Mouse (Mus musculus) kidney, postnatal 36 days (tissue): ENCODE data around the gene Spdye4c.

Experiments used
- DNase-seq, 2 experiments: peaks; one replicate each; pipeline ENCODE4 v3.0.0; 2021 to 2022; ENCODE audit warnings: mixed read lengths in 2 of 2

Spdye4c gene

GRCm38 (mm10) chr2:128590909-128591308 lies at the start of gene Spdye4c:
TSS of gene Spdye4c (plus strand) at chr2:128591209.
- DNase-seq: no peak

- DNase-seq: no peak
Observed at GRCm38 (mm10) chr2:128543495-128543894, 47.5 kb upstream of the Spdye4c start.

GRCm38 (mm10) chr2:128544421-128545137 lies 46.4 kb upstream of the Spdye4c start:
- peak; percentile 17 to 55 for DNase-seq

- DNase-seq: no peak
Observed at GRCm38 (mm10) chr2:128545447-128545846, 45.6 kb upstream of the Spdye4c start.

- DNase-seq: no peak
Observed at GRCm38 (mm10) chr2:128547079-128547478, 43.9 kb upstream of the Spdye4c start.

- peak in 1 of 2 experiments; percentile 16 for DNase-seq
Observed at GRCm38 (mm10) chr2:128548262-128548661, 42.7 kb upstream of the Spdye4c start.

GRCm38 (mm10) chr2:128549561-128549960 lies 41.4 kb upstream of the Spdye4c start:
- DNase-seq: no peak

GRCm38 (mm10) chr2:128549963-128550362 lies 41.0 kb upstream of the Spdye4c start:
- no peak for DNase-seq

- no peak for DNase-seq
Observed at GRCm38 (mm10) chr2:128552080-128552791, 38.8 kb upstream of the Spdye4c start.

- DNase-seq: no peak
Observed at GRCm38 (mm10) chr2:128552798-128553720, 38.0 kb upstream of the Spdye4c start.

- DNase-seq: no peak
Observed at GRCm38 (mm10) chr2:128555082-128555481, 35.9 kb upstream of the Spdye4c start.

- no peak for DNase-seq
Observed at GRCm38 (mm10) chr2:128564195-128564594, 26.8 kb upstream of the Spdye4c start.

GRCm38 (mm10) chr2:128565904-128566303 lies 25.1 kb upstream of the Spdye4c start:
- DNase-seq: no peak

- peak in 1 of 2 experiments; percentile 70 for DNase-seq
Observed at GRCm38 (mm10) chr2:128566304-128567147, 24.5 kb upstream of the Spdye4c start.

GRCm38 (mm10) chr2:128568018-128568417 lies 23.0 kb upstream of the Spdye4c start:
- DNase-seq: peak in 1 of 2 experiments; percentile 21

- DNase-seq: no peak
Observed at GRCm38 (mm10) chr2:128568490-128568889, 22.5 kb upstream of the Spdye4c start.

GRCm38 (mm10) chr2:128571001-128571400 lies 20.0 kb upstream of the Spdye4c start:
- DNase-seq: no peak

- DNase-seq: peak; percentile 76 to 90
Observed at GRCm38 (mm10) chr2:128572726-128573624, 18.0 kb upstream of the Spdye4c start.

- no peak for DNase-seq
Observed at GRCm38 (mm10) chr2:128582881-128583280, 8.1 kb upstream of the Spdye4c start.

- DNase-seq: no peak
Observed at GRCm38 (mm10) chr2:128592301-128592700, 1.3 kb downstream of the Spdye4c start.

- no peak for DNase-seq
Observed at GRCm38 (mm10) chr2:128601534-128601933, 10.5 kb downstream of the Spdye4c start.
